Mouse (Mus musculus): ENCODE data around the gene Chrne. TPM values are rescaled to one million over a fixed set of nuclear protein-coding genes. Genes with fewer than 3 reads are reported as not detected.
"Not testable (repeated sequence)": the region's sequence is repeated elsewhere in the genome, so short reads cannot be mapped to it uniquely, and the experiment has no call there.

Chrne gene
- total RNA-seq, 2 experiments from 2014 or later, result not detected

- ATAC-seq (replicated peaks; ENCODE audit: low FRiP score, poor library complexity, severe bottlenecking), result no peak
Observed at GRCm38 (mm10) chr11:70595638-70596037, 23.4 kb downstream of the Chrne start.

- no peak for ATAC-seq (replicated peaks; ENCODE audit: low FRiP score, poor library complexity, severe bottlenecking)
Observed at GRCm38 (mm10) chr11:70594253-70594989, 24.6 kb downstream of the Chrne start.

- ATAC-seq (replicated peaks; ENCODE audit: low FRiP score, poor library complexity, severe bottlenecking), result no peak
Observed at GRCm38 (mm10) chr11:70591733-70592132, 27.3 kb downstream of the Chrne start.

- ATAC-seq (replicated peaks; ENCODE audit: low FRiP score, poor library complexity, severe bottlenecking), result no peak
Observed at GRCm38 (mm10) chr11:70586954-70587353, 32.1 kb downstream of the Chrne start.

GRCm38 (mm10) chr11:70586261-70586660 lies 32.8 kb downstream of the Chrne start:
- no peak for ATAC-seq (replicated peaks; ENCODE audit: low FRiP score, poor library complexity, severe bottlenecking)

- ATAC-seq (replicated peaks; ENCODE audit: low FRiP score, poor library complexity, severe bottlenecking), result no peak
Observed at GRCm38 (mm10) chr11:70585457-70585856, 33.6 kb downstream of the Chrne start.

- ATAC-seq (replicated peaks; ENCODE audit: low FRiP score, poor library complexity, severe bottlenecking), result no peak
Observed at GRCm38 (mm10) chr11:70583775-70584174, 35.2 kb downstream of the Chrne start.

- no peak for ATAC-seq (replicated peaks; ENCODE audit: low FRiP score, poor library complexity, severe bottlenecking)
Observed at GRCm38 (mm10) chr11:70583022-70583714, 35.8 kb downstream of the Chrne start.

GRCm38 (mm10) chr11:70582196-70582595 lies 36.8 kb downstream of the Chrne start:
- no peak for ATAC-seq (replicated peaks; ENCODE audit: low FRiP score, poor library complexity, severe bottlenecking)

GRCm38 (mm10) chr11:70580921-70581320 lies 38.1 kb downstream of the Chrne start:
- no peak for ATAC-seq (replicated peaks; ENCODE audit: low FRiP score, poor library complexity, severe bottlenecking)

GRCm38 (mm10) chr11:70580358-70580720 lies 38.7 kb downstream of the Chrne start:
- no peak for ATAC-seq (replicated peaks; ENCODE audit: low FRiP score, poor library complexity, severe bottlenecking)

GRCm38 (mm10) chr11:70579710-70580357 lies 39.2 kb downstream of the Chrne start:
- no peak for ATAC-seq (replicated peaks; ENCODE audit: low FRiP score, poor library complexity, severe bottlenecking)

GRCm38 (mm10) chr11:70578962-70579361 lies 40.1 kb downstream of the Chrne start:
- no peak for ATAC-seq (replicated peaks; ENCODE audit: low FRiP score, poor library complexity, severe bottlenecking)

- no peak for ATAC-seq (replicated peaks; ENCODE audit: low FRiP score, poor library complexity, severe bottlenecking)
Observed at GRCm38 (mm10) chr11:70577201-70577600, 41.8 kb downstream of the Chrne start.

- no peak for ATAC-seq (replicated peaks; ENCODE audit: low FRiP score, poor library complexity, severe bottlenecking)
Observed at GRCm38 (mm10) chr11:70573872-70574271, 45.1 kb downstream of the Chrne start.

- no peak for ATAC-seq (replicated peaks; ENCODE audit: low FRiP score, poor library complexity, severe bottlenecking)
Observed at GRCm38 (mm10) chr11:70572348-70572902, 46.6 kb downstream of the Chrne start.

- no peak for ATAC-seq (replicated peaks; ENCODE audit: low FRiP score, poor library complexity, severe bottlenecking)
Observed at GRCm38 (mm10) chr11:70571641-70572040, 47.4 kb downstream of the Chrne start.

- not testable (repeated sequence) for ATAC-seq (replicated peaks; ENCODE audit: low FRiP score, poor library complexity, severe bottlenecking)
Observed at GRCm38 (mm10) chr11:70570614-70571013, 48.4 kb downstream of the Chrne start.

GRCm38 (mm10) chr11:70566586-70566985 lies 52.4 kb downstream of the Chrne start:
- no peak for ATAC-seq (replicated peaks; ENCODE audit: low FRiP score, poor library complexity, severe bottlenecking)
